Mouse (Mus musculus): ENCODE results near the gene Btbd3.

GRCm38 (mm10) chr2:138294286-138294685 is 37.9 kb downstream of the Btbd3 start:
- TF ChIP-seq CTCF (IDR thresholded peaks at IDR 0.05; ENCODE audit: borderline replicate concordance, insufficient read depth, low read length) (no peak), POLR2A (IDR thresholded peaks at IDR 0.05; ENCODE audit: low read depth, low read length) (no peak)
